Mouse (Mus musculus) small intestine, adult 2 months (tissue): ENCODE results near the gene Rnf180. TPM values are rescaled to one million over a fixed set of nuclear protein-coding genes. Genes with fewer than 3 reads are reported as not detected.

Source experiments
- H3K27ac ChIP-seq: fragments of 200-500 bp; 2 replicates; pipeline ENCODE4 v1.5.1; 2012; ENCODE audit warnings: low read depth, low read length, control low read depth, inconsistent platforms; ENCODE audit not compliant: insufficient read depth
- H3K27me3 ChIP-seq: fragments of 200-500 bp; 2 replicates; pipeline ENCODE4 v1.6.1; 2012; ENCODE audit warnings: mild to moderate bottlenecking, moderate library complexity, low read length, inconsistent platforms; ENCODE audit not compliant: control insufficient read depth, insufficient read depth
- H3K36me3 ChIP-seq: fragments of 200-500 bp; 2 replicates; pipeline ENCODE4 v1.6.1; 2012; ENCODE audit warnings: mild to moderate bottlenecking, low read length, control low read depth, inconsistent platforms; ENCODE audit not compliant: control insufficient read depth, insufficient read depth
- H3K4me1 ChIP-seq: fragments of 200-500 bp; 2 replicates; pipeline ENCODE4 v1.6.1; 2012; ENCODE audit warnings: low read length, inconsistent platforms, mixed read lengths; ENCODE audit not compliant: control insufficient read depth, insufficient read depth, insufficient read length
- H3K4me3 ChIP-seq: fragments of 200-500 bp; 2 replicates; pipeline ENCODE4 v1.5.1; 2012; ENCODE audit warnings: low read depth, mild to moderate bottlenecking, control low read depth, inconsistent platforms, low read length, moderate library complexity
- CTCF ChIP-seq: fragments of 200-500 bp; IDR thresholded peaks from 2 replicates; pipeline ENCODE4 v1.5.1; 2012; ENCODE audit warnings: low read depth, mild to moderate bottlenecking, control low read depth, inconsistent platforms, low read length, moderate library complexity, mixed read lengths; ENCODE audit not compliant: insufficient replicate concordance, insufficient read length; ENCODE audit errors: extremely low read depth
- POLR2A ChIP-seq: fragments of 200-500 bp; IDR thresholded peaks from 2 replicates; pipeline ENCODE4 v1.6.1; 2012; ENCODE audit warnings: low read depth, mild to moderate bottlenecking, control low read depth, inconsistent platforms, low read length, moderate library complexity
- WGBS: fragments of 180-500 bp; shearing (Covaris S2); methylation state at CpG from one replicate; pipeline ENCODE4 v1.1.7; 2018; 5-methylcytosine and 5-hydroxymethylcytosine counted together
- polyA plus RNA-seq: library from polyadenylated mRNA; depleted of rRNA; stranded (reverse); fragments of >200 nt; gene quantifications from 2 replicates; pipeline ENCODE4 v1.2.3, GENCODE M21; 2012

The Rnf180 gene
- polyA plus RNA-seq, 1 experiment = 0.23 TPM

DNA sequence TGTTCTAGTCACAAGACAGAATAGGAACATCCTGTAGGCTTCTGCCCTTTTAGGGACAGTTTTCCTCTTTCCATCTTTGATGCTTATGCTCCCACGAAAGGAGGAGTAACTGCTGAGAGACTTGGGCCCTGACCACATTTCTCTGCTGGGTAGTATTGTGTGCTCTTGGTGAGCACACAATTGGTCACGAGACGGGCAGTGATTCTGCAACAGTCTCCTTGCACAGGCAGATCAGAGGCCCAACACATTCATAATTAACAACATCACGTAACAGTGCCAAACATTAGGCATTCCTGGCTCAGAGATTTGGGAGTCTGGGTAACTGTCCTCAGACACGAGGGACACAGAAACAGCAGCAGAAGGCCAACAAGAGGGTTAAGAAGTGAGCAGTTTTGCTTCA is 113.8 kb downstream of the Rnf180 start:
- WGBS = 86% methylated on average over 5 of the region's 5 CpGs
- Histone ChIP-seq H3K27ac (no peak overlapping the region), H3K4me3 (no peak overlapping the region), H3K4me1 (no peaks in the 10 kb centered on the region), H3K27me3 (no peaks in the 10 kb centered on the region), H3K36me3 (no peaks in the 10 kb centered on the region)
- TF ChIP-seq POLR2A (no peak), CTCF (no peak)

DNA sequence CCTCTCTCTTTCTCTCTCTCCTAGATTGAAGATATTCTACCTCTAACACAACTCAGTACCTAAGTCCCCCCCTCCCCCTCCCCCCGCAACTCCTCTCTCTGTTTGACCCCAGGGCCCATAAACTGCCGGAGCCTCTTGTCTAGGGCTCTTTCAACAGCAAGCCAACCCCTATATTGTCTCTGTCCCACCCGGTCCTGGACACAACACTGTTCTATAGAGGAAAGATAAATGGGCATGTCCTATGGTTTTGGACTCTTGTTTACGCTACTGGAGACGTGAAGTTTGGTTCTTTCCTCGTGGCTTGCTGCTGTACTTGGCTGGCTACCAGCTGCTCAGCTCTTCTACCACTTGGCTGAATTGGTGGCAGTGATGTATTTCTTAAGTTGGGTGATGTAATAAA is 129.2 kb downstream of the Rnf180 start:
- Histone ChIP-seq H3K27me3 (no peaks in the 10 kb centered on the region), H3K36me3 (no peaks in the 10 kb centered on the region), H3K27ac (no peak overlapping the region), H3K4me1 (no peaks in the 10 kb centered on the region), H3K4me3 (no peak overlapping the region)
- 65% methylated on average over 6 of the region's 6 CpGs for WGBS
- TF ChIP-seq POLR2A = no peak
- TF ChIP-seq CTCF = no peak

DNA sequence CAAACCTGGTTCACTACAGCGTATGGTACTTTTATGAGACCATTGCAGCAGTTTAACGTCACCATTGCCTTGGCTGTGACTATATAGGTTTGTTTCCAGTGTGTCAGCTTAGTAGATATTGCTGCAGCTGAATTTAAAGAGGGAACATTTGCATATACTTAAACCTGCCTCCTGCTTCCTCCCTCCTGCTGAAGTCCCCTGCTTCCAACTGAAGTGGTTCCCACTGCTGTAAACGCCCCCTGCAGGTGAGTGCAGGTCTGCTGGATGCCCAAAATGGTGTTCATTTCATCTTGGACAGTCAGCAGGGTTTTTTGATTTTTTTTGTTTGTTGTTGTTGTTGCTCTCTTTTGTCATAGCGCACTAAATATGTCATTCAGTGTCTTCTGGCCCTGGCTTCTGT is 140.7 kb downstream of the Rnf180 start:
- H3K27me3 ChIP-seq = no peaks in the 10 kb centered on the region
- H3K36me3 ChIP-seq = no peaks in the 10 kb centered on the region
- H3K27ac ChIP-seq = no peak overlapping the region
- no peak overlapping the region for H3K4me3 ChIP-seq
- no peaks in the 10 kb centered on the region for H3K4me1 ChIP-seq
- WGBS = 68% methylated on average over 4 of the region's 4 CpGs
- no peak for TF ChIP-seq POLR2A
- TF ChIP-seq CTCF = peak; percentile 40; the same call in 1 of the 2 replicates

DNA sequence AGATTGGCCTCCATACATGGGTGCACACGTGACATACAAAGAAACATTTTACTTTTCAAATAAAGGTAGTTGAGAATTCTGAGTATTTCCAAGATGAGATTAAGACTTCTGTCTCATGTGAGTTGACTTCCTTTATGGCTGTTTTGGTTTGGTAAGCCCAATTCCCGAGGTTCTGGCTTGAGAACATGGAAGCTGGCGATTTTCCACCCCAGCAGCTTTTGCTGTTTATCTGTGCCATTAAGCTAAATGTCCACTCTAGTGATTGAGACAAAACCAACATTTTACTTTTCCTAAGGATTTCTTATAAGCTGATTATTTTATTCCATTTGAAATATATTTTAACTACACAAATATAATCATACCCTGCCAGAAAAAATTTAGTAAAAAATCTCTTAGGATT is 144.6 kb downstream of the Rnf180 start:
- Histone ChIP-seq H3K4me1 (no peaks in the 10 kb centered on the region), H3K36me3 (no peaks in the 10 kb centered on the region), H3K27me3 (no peaks in the 10 kb centered on the region)

DNA sequence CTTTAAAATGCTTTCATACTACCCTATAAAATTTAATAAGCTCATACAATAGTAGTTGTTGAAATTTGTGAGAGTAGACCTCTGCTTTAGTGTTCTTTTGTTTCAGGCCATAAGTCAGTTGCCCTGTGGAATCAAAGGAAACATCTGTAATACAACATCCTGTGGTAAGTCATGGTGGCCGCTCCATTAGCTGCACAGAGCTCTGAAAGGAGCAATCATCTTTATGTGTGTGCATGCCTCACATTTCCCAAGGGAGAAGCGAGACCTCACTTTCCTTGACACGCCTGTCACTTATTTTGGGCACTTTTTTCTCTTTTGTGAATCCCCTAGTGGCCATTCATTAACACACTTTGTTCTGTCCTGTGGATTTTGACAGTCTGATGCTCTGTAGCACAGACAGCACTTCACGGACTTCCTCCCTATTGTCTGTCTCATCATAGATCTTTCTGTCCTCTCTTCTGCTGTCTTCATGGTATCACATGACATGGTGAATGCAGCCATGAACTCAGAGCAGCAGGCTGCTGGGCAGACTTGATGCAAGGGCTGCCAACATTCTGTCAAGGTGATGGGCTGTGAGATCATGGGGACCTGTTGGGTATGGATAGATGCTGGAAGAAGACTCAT is 146.7 kb downstream of the Rnf180 start:
- WGBS = 77% methylated on average over 4 of the region's 4 CpGs
- Histone ChIP-seq H3K36me3 (no peaks in the 10 kb centered on the region), H3K4me1 (no peaks in the 10 kb centered on the region), H3K4me3 (no peak overlapping the region), H3K27ac (no peak overlapping the region), H3K27me3 (no peaks in the 10 kb centered on the region)
- TF ChIP-seq POLR2A (no peak), CTCF (no peak)

More for the DNA sequence above, 144.6 kb downstream of the Rnf180 start:
- WGBS = 84% methylated on average over 3 of the region's 3 CpGs
- Histone ChIP-seq H3K27ac (no peak overlapping the region), H3K4me3 (no peak overlapping the region)
- no peak for TF ChIP-seq CTCF
- TF ChIP-seq POLR2A = no peak

DNA sequence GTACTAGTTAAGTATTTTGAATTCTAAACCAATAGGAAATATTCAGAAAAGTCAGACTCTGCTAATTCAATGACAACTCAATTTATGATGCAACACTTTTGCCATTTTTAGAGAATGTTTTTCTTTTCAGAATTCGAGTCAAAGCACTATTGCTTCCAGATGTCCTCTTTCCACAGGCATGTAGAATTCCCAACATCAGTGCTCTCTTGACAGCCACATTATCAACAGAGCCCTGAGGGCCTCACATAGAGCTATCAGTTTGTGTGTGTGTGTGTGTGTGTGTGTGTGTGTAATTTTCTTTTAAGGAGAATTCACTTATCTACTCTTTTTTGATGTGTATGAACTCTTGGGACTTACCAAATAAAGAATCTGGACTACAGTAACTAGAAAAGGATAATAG is 147.8 kb downstream of the Rnf180 start:
- H3K4me1 ChIP-seq = no peaks in the 10 kb centered on the region
- H3K4me3 ChIP-seq = no peak overlapping the region
- no peaks in the 10 kb centered on the region for H3K36me3 ChIP-seq
- 51% methylated on average over 1 of the region's 1 CpGs for WGBS
- no peak for TF ChIP-seq POLR2A
- no peak overlapping the region for H3K27ac ChIP-seq
- no peaks in the 10 kb centered on the region for H3K27me3 ChIP-seq

DNA sequence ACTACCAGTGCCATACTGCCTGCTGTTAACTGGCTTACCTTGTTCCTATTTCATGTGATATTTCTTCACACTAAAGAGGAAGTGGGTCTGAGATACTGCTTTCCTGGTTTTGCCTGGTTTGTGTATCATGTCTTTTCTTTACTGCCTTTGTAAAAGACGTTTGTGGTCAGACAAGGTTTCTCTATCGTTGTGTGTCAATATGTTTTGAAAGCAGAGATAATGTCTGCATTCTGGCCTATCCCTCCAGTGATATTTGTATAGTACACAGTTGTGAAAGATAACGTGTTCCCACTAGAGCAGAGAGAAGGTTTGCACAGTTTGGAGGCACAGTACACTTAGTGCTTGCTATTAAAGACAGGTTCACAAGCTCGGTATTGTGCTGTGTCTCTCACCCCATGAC is 154.7 kb downstream of the Rnf180 start:
- Histone ChIP-seq H3K36me3 (no peaks in the 10 kb centered on the region), H3K4me1 (no peaks in the 10 kb centered on the region; the same call in 1 of the 2 replicates), H3K4me3 (no peak overlapping the region), H3K27me3 (no peaks in the 10 kb centered on the region), H3K27ac (no peak overlapping the region)
- 12% methylated on average over 4 of the region's 4 CpGs for WGBS
- TF ChIP-seq CTCF (no peak), POLR2A (no peak)

DNA sequence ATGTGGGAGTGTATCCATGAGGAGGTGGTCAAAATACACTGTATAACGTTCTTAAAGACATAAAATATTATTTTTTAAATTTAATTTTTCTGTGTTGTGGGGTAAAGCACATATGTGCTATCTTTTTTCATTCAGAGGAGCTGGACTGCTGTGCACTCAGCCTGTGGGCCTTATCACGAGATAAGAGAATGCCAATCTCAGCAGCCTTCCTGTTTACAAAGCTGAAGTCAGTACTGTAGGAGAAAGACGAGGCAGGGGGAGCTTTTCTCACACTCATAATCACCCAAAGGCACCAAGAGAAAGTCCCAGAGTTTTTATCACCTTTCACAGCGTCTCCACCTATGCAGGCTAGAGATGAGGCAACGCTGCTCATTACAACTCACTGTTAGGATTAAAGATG is 160.2 kb downstream of the Rnf180 start:
- WGBS = 23% methylated on average over 5 of the region's 5 CpGs
- Histone ChIP-seq H3K27me3 (no peaks in the 10 kb centered on the region), H3K36me3 (no peaks in the 10 kb centered on the region), H3K4me3 (no peak overlapping the region), H3K4me1 (peaks cover 6% of the 10 kb centered on the region; the same call in 1 of the 2 replicates), H3K27ac (no peak overlapping the region)
- no peak for TF ChIP-seq POLR2A
- no peak for TF ChIP-seq CTCF
